Mouse (Mus musculus): ENCODE measurements around the gene Pkd1l3.

Pkd1l3 gene

GRCm38 (mm10) chr8:109635146-109635545 lies 20.8 kb downstream of the Pkd1l3 start:
- no peak for DNase-seq

- DNase-seq, result no peak
Observed at GRCm38 (mm10) chr8:109638851-109639250, 24.5 kb downstream of the Pkd1l3 start.

- no peak for DNase-seq
Observed at GRCm38 (mm10) chr8:109640410-109640809, 26.1 kb downstream of the Pkd1l3 start.

GRCm38 (mm10) chr8:109641236-109641635 lies 26.9 kb downstream of the Pkd1l3 start:
- DNase-seq, result no peak

GRCm38 (mm10) chr8:109647331-109647730 lies 33.0 kb downstream of the Pkd1l3 start:
- no peak for DNase-seq

GRCm38 (mm10) chr8:109648469-109648868 lies 34.2 kb downstream of the Pkd1l3 start:
- DNase-seq, result no peak

- DNase-seq, result no peak
Observed at GRCm38 (mm10) chr8:109650801-109651200, 36.5 kb downstream of the Pkd1l3 start.

- DNase-seq, result no peak
Observed at GRCm38 (mm10) chr8:109656860-109657259, 42.5 kb downstream of the Pkd1l3 start.

- DNase-seq, result no peak
Observed at GRCm38 (mm10) chr8:109662328-109662727, 48.0 kb downstream of the Pkd1l3 start.

GRCm38 (mm10) chr8:109666616-109667015 lies 52.3 kb downstream of the Pkd1l3 start:
- no peak for DNase-seq

- DNase-seq, result no peak
Observed at GRCm38 (mm10) chr8:109672656-109673055, 58.3 kb downstream of the Pkd1l3 start.

- no peak for DNase-seq
Observed at GRCm38 (mm10) chr8:109673596-109673995, 59.3 kb downstream of the Pkd1l3 start.

GRCm38 (mm10) chr8:109675896-109676643 lies 61.8 kb downstream of the Pkd1l3 start:
- no peak for DNase-seq

GRCm38 (mm10) chr8:109681535-109681934 lies 67.2 kb downstream of the Pkd1l3 start:
- DNase-seq, result no peak

GRCm38 (mm10) chr8:109682120-109682519 lies 67.8 kb downstream of the Pkd1l3 start:
- DNase-seq, result no peak

- no peak for DNase-seq
Observed at GRCm38 (mm10) chr8:109687248-109687647, 72.9 kb downstream of the Pkd1l3 start.

GRCm38 (mm10) chr8:109691769-109692168 lies 77.5 kb downstream of the Pkd1l3 start:
- no peak for DNase-seq

GRCm38 (mm10) chr8:109692443-109693145 lies 78.3 kb downstream of the Pkd1l3 start:
- no peak for DNase-seq

- DNase-seq, result peak; percentile 99
Observed at GRCm38 (mm10) chr8:109693146-109693900, 79.0 kb downstream of the Pkd1l3 start, which contains the start of gene Ist1. Ist1 (minus strand) TSS chr8:109693260.

- DNase-seq, result no peak
Observed at GRCm38 (mm10) chr8:109694154-109694553, 79.8 kb downstream of the Pkd1l3 start.

GRCm38 (mm10) chr8:109697754-109698153 lies 83.4 kb downstream of the Pkd1l3 start:
- DNase-seq, result no peak

GRCm38 (mm10) chr8:109698477-109698876 lies 84.2 kb downstream of the Pkd1l3 start:
- no peak for DNase-seq

GRCm38 (mm10) chr8:109704565-109705319 lies 90.4 kb downstream of the Pkd1l3 start:
- DNase-seq, result no peak
